Mouse (Mus musculus) adrenal gland, postnatal 4 days (tissue): ENCODE data around the gene Stox2. TPM values are rescaled to one million over a fixed set of nuclear protein-coding genes. Genes with fewer than 3 reads are reported as not detected.
A peak's percentile ranks its signal among the peaks of the same experiment; 100 is the strongest.

Experiments
- DNase-seq, 2 experiments: peaks; one replicate each; pipeline ENCODE4 v3.0.0; 2021 to 2022; ENCODE audit warnings: low spot score in 2 of 2, mixed read lengths in 2 of 2
- total RNA-seq, 2 experiments: library from RNA; stranded (reverse); gene quantifications; 2 replicates each; pipeline ENCODE4 v1.2.3; 2021

The Stox2 gene
- total RNA-seq, 2 experiments from 2014 or later: 20.3 to 23.1 TPM

- no peak for DNase-seq
These were observed 139.8 kb downstream of the Stox2 start for GRCm38 (mm10) chr8:47306372-47306771.

DNA sequence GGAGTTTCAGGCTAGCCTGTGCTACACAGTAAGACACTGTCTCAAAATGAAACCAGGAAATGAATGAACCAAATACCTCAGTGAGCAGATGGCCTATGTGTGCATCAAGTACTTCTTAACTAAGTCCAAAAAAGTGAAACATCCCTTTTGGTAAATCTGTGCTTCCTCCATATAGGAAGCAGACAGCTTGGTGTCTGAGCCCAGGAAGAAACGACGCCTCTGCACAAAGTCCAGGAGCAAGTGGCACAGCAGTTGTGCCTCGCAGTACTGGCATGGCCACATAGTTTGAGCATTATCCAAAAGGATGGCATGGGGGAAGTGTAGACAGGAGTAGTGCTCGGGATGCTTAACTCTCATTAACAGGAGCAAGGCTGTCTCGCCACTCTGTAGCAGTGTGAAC, 140.3 kb downstream of the Stox2 start:
- no peak for DNase-seq

GRCm38 (mm10) chr8:47298460-47298859, 147.7 kb downstream of the Stox2 start:
- DNase-seq: no peak

GRCm38 (mm10) chr8:47289641-47290040, 156.5 kb downstream of the Stox2 start:
- no peak for DNase-seq

DNA sequence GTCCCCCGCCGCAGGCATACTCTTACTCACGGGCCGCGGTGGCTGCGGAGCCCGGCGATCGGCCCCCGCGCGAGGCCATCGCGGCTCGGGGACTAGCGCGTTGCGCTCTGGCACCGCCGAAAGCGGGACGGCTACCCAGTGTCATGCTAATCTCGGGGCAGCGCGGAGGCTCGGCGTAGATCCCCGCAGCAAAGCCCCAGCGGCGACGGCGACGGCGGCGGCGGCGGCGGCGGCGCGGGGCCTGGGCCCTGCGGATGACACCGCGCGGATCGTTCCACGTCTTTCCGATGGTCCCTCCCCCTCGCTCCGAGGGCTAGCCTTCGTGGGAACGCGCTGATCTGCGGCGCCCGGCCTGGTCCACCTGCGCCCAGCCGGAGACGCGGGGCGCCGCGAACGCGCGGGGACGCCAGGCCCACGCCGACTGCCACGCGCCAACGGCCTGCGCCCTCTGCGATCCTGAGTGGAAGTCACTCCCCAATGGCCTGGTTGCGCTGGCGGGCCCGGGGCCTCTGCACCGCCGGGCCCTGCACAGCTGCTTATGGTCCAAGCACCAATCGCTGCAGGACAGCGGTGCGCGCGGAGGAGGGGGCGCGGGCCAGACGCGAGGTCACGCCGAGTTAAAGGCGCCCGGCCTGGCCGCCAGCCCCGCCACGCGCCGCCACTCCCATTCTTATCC, 157.2 kb downstream of the Stox2 start:
- DNase-seq: peak; percentile 38 to 45

- DNase-seq: peak; percentile 10 to 23
These were observed 157.9 kb downstream of the Stox2 start for GRCm38 (mm10) chr8:47288131-47288865.

- DNase-seq: peak in 1 of 2 experiments; percentile 4
These were observed 158.5 kb downstream of the Stox2 start for GRCm38 (mm10) chr8:47287641-47288130.

- no peak for DNase-seq
These were observed 159.0 kb downstream of the Stox2 start for GRCm38 (mm10) chr8:47287201-47287621.

- DNase-seq: no peak
These were observed 160.0 kb downstream of the Stox2 start for GRCm38 (mm10) chr8:47286081-47286700.

DNA sequence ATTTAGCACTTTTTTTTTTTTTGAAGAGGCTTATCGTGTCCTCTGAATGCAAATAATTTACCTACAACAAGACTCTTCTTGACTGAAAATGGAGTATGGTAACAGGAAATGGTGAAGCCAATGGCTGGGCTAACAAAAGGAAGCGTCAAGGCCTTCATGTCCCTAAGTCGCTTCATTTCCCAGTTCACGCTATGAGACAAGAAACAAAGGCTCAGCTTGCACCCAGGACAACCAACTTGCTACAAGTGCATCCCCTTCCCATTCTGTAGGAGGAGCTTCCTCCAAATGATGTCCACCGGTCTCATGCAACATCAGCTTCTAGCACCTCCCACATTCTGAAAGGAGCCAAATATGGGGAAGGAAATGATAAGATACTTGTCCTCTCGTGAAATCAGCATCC, 160.7 kb downstream of the Stox2 start:
- DNase-seq: no peak

- no peak for DNase-seq
These were observed 161.5 kb downstream of the Stox2 start for GRCm38 (mm10) chr8:47284329-47285326.

DNA sequence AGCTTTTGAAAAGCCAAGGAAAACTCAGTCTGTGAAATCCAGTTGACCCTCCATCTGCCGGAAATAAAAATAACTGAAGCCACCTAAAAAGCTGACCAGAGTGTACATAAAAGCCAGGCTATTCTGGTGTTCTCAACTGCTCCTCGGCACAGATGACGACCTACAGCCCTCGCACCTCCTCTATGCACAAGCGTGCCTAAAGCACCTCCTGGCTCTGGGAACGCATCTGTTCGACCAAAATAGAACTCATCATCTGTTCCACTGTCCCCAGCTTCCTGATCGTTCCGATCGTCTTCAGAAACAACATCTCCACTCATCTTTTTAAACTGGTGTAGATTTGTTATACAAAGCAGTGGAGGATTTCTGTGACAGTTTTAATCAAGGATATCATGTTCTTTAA, 166.3 kb downstream of the Stox2 start:
- DNase-seq: no peak

GRCm38 (mm10) chr8:47278211-47278610, 168.0 kb downstream of the Stox2 start:
- no peak for DNase-seq

DNA sequence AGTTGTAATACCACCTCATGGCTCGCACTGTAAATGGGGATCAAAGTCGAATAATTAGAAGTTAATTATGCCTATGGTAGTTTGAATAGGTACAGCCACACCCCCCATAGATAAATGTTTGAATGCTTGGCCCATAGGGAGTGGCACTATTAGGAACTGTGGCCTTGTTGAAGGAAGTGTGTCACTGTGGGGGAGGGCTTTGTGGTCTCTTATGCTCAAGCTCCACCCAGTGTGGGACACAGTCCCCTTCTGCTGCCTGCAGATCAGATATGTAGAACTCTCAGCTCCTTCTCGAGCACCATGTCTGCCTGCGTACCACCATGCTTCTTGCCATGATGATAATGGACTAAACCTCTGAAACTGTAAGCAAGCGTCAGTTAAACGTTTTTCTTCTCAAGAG, 177.2 kb downstream of the Stox2 start:
- DNase-seq: no peak

- no peak for DNase-seq
These were observed 177.9 kb downstream of the Stox2 start for GRCm38 (mm10) chr8:47268062-47268822.

DNA sequence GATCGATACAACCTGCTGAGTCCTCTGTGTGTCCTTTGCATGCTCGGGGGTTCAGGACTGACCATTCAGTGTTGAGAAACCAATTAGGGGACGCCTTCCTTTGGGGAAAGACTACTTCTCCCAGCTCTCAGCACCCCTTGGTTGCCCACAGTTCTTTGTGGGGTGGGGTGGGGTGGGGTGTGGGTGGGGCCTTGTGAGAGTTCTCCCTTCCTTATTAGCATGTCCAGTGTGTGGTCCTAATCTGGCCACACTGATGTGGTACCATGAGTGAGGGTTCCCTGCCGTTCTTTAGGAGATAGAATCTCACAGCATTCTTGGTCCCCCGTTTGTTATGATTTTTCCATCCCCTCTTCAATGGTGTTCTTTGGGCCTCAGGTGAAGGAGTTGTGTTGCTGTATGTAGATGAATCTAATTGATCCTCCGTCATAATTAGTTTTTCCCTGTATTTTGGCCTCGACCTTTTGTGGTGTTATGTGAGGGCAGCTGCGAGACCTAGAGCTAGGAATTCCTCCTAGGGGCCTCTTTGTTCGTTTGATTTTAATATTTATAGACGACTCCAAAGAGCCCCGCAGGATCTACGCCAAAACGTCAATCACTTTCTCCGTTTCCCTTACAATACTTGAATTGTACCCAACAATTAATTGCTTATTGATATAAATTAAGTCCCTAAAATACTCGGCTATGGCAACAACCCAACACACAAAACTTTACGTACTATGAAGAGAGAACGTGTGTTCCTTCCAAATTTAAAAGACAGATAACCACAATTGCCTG, 182.9 kb downstream of the Stox2 start:
- DNase-seq: no peak

DNA sequence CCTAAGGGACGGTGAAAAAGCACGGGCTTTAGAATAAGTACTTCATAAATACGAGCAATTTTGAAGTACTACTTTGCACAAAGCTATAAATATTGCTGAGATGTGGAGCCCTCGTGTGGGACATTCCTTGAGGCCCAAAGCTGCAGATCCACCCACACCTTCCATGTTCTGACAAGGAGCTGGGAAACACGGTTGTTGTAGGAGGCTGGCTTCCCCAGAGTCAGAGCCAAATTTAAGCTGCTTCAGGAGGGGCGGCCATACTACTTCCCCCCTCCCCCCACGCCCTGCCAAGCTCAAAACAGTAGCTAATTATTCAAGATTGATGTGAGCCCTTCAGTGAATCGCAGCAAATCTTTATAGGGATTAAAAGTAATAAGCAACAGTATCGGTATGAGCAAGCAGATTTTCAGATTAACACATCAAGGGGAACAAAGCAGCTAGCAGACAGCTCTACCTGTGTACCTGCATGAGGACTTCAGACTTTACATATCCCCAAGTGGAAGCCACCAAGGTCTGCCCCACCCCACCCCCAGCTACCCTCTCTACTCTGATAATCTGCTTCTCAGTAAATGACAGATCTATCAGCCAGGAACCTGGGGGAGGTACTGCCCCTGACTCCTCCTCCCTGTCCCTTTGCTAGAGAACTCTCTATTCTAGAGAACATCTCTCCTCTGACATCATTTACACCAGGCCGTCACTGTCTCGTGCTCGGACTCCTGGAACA, 185.2 kb downstream of the Stox2 start:
- DNase-seq: no peak

DNA sequence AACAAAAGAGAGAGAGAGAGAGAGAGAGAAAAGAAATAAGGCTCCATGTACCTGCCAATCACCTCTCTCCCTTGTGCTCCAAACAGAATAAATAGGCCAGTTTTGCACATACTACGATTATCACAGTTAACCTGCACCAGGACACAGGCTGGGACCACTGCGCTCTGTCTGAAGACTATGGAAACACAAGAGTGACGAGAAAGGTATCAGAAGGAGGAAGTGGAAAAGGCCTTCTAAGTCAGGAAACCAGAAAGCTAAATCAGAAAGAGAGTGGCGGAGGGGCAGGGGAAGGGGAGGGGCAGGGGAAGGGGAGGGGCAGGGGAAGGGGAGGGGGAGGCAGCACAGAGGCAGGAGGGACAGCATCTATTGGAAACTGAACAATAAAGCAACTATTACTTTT, 195.3 kb downstream of the Stox2 start:
- DNase-seq: no peak

DNA sequence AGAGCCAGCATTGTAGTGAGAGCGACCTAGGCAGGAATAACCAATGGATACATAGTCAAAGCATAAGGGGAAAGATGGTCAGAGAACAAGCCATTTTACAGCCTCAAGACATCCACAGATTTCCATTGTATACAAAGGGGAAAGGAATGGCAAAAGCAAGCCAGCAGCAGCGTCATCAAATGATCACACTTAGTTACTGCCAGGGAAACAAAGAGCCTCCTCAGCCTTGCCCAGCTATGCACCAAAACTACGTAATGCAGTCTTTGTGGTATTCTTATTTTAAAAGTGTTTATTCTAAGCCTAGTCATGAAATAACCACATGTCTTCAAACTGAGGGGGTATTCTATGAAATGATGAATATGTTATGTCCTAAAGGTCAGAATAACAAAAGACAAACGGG, 201.0 kb downstream of the Stox2 start:
- DNase-seq: no peak
